In genomic region chr7:113245144-113245543, GRCm38 (mm10) we compare ENCODE assay signal across 12 mouse cellular contexts.
"Had no signal": no experiment of that assay in that cellular context is flagged by ENCODE, and none has a peak within 500 bp of the region (broad histone marks: within the 10 kb centered on the region; RNA-seq: fewer than 3 reads in every experiment).

No protein-coding gene starts in this region.

- H3K4me3 ChIP-seq: midbrain, embryonic 13.5 days; stomach, embryonic 15.5 days had no signal

- DNase-seq: kidney, adult 18-20 months; kidney, postnatal 25 days; liver, postnatal 0 days; lung, embryonic 14.5 days; right cerebral cortex, postnatal 25 days; spleen, adult 18-20 months; thymus, postnatal 25 days had no signal

- H3K27ac ChIP-seq: kidney, postnatal 0 days; liver, embryonic 14.5 days; macrophage; midbrain, embryonic 13.5 days; stomach, embryonic 15.5 days had no signal
